Mouse (Mus musculus) kidney, postnatal 14 days (tissue): ENCODE data around the gene Nudt3.
"Not testable (repeated sequence)": the region's sequence is repeated elsewhere in the genome, so short reads cannot be mapped to it uniquely, and the experiment has no call there.

Source experiments
- DNase-seq: peaks from one replicate; pipeline ENCODE4 v3.0.0; 2022; ENCODE audit warnings: mixed read lengths

Nudt3 gene

GRCm38 (mm10) chr17:27623360-27624326, at the start of gene Nudt3:
Nudt3 (minus strand) TSS chr17:27623495.
- DNase-seq, result peak; percentile 94

- DNase-seq, result no peak
These were observed 48.4 kb upstream of the Nudt3 start for GRCm38 (mm10) chr17:27671720-27672119.

GRCm38 (mm10) chr17:27658767-27659166, 35.5 kb upstream of the Nudt3 start:
- DNase-seq, result no peak

GRCm38 (mm10) chr17:27657123-27657522, 33.8 kb upstream of the Nudt3 start:
- no peak for DNase-seq

GRCm38 (mm10) chr17:27656414-27656813, 33.1 kb upstream of the Nudt3 start:
- DNase-seq, result no peak

- DNase-seq, result no peak
These were observed 32.7 kb upstream of the Nudt3 start for GRCm38 (mm10) chr17:27656011-27656399.

GRCm38 (mm10) chr17:27655089-27656010, 32.1 kb upstream of the Nudt3 start, which contains the start of gene Pacsin1:
Pacsin1 (plus strand) TSS chr17:27655509.
- DNase-seq, result peak; percentile 48

GRCm38 (mm10) chr17:27653253-27653959, 30.1 kb upstream of the Nudt3 start:
- no peak for DNase-seq

- DNase-seq, result no peak
These were observed 28.9 kb upstream of the Nudt3 start for GRCm38 (mm10) chr17:27652046-27652790.

- peak; percentile 70 for DNase-seq
These were observed 27.3 kb upstream of the Nudt3 start for GRCm38 (mm10) chr17:27650586-27650985.

GRCm38 (mm10) chr17:27650160-27650559, 26.9 kb upstream of the Nudt3 start:
- DNase-seq, result peak; percentile 68

- DNase-seq, result no peak
These were observed 22.5 kb upstream of the Nudt3 start for GRCm38 (mm10) chr17:27645807-27646206.

- DNase-seq, result no peak
These were observed 21.3 kb upstream of the Nudt3 start for GRCm38 (mm10) chr17:27644572-27644971.

GRCm38 (mm10) chr17:27643756-27644155, 20.5 kb upstream of the Nudt3 start:
- DNase-seq, result no peak

GRCm38 (mm10) chr17:27643101-27643500, 19.8 kb upstream of the Nudt3 start:
- DNase-seq, result no peak

GRCm38 (mm10) chr17:27642491-27643062, 19.3 kb upstream of the Nudt3 start:
- DNase-seq, result peak; percentile 41

GRCm38 (mm10) chr17:27639851-27640250, 16.6 kb upstream of the Nudt3 start:
- not testable (repeated sequence) for DNase-seq

- DNase-seq, result no peak
These were observed 15.6 kb upstream of the Nudt3 start for GRCm38 (mm10) chr17:27638921-27639332.

GRCm38 (mm10) chr17:27637333-27637732, 14.0 kb upstream of the Nudt3 start:
- DNase-seq, result no peak

- DNase-seq, result no peak
These were observed 13.1 kb upstream of the Nudt3 start, which contains the start of gene Rps10 for GRCm38 (mm10) chr17:27636132-27637020. Rps10 (minus strand) TSS chr17:27636669.
